Mouse (Mus musculus) T-helper 17 cell (primary cell): Measurements from ENCODE around the gene Fam174b.

ENCODE experiments used
- in situ Hi-C, 2 experiments: fragments of 300-600 bp; cut with MboI, MseI; formaldehyde crosslinking; loops; 1 replicate in 1 of 2; 2 replicates in 1 of 2; pipeline ENCODE4 v1.15.1; 2025; ENCODE audit warnings: high pct_unique_total_duplicates in 2 of 2

Fam174b gene

GRCm38 (mm10) chr7:73749339-73749738, 9.2 kb downstream of the Fam174b start:
- in situ Hi-C loops: loop anchor here in 1 of 2 experiments (5.0 kb wide), 1 partner anchor 92 kb away; no protein-coding TSS in a partner anchor

GRCm38 (mm10) chr7:73749983-73750382, 9.9 kb downstream of the Fam174b start:
- in situ Hi-C loops: loop anchor here in 1 of 2 experiments (5.0 kb wide), 1 partner anchor 93 kb away; no protein-coding TSS in a partner anchor

- in situ Hi-C loops: no loop called here
Observed at GRCm38 (mm10) chr7:73753598-73753997, 13.5 kb downstream of the Fam174b start.

GRCm38 (mm10) chr7:73755377-73756110, 15.4 kb downstream of the Fam174b start:
- in situ Hi-C loops: no loop called here

GRCm38 (mm10) chr7:73761691-73762189, 21.6 kb downstream of the Fam174b start:
- in situ Hi-C loops: no loop called here

- in situ Hi-C loops: no loop called here
Observed at GRCm38 (mm10) chr7:73764679-73765078, 24.6 kb downstream of the Fam174b start.

GRCm38 (mm10) chr7:73765186-73765903, 25.2 kb downstream of the Fam174b start:
- in situ Hi-C loops: no loop called here

GRCm38 (mm10) chr7:73769224-73769623, 29.1 kb downstream of the Fam174b start:
- in situ Hi-C loops: no loop called here

- in situ Hi-C loops: no loop called here
Observed at GRCm38 (mm10) chr7:73771384-73772274, 31.5 kb downstream of the Fam174b start.

- in situ Hi-C loops: no loop called here
Observed at GRCm38 (mm10) chr7:73772275-73772765, 32.2 kb downstream of the Fam174b start.

GRCm38 (mm10) chr7:73774781-73775180, 34.7 kb downstream of the Fam174b start:
- in situ Hi-C loops: no loop called here

- in situ Hi-C loops: no loop called here
Observed at GRCm38 (mm10) chr7:73777777-73778176, 37.7 kb downstream of the Fam174b start.

GRCm38 (mm10) chr7:73784736-73785428, 44.8 kb downstream of the Fam174b start:
- in situ Hi-C loops: no loop called here

- in situ Hi-C loops: no loop called here
Observed at GRCm38 (mm10) chr7:73785815-73786214, 45.7 kb downstream of the Fam174b start.

GRCm38 (mm10) chr7:73787513-73787912, 47.4 kb downstream of the Fam174b start:
- in situ Hi-C loops: no loop called here

GRCm38 (mm10) chr7:73791096-73791495, 51.0 kb downstream of the Fam174b start:
- in situ Hi-C loops: no loop called here

- in situ Hi-C loops: no loop called here
Observed at GRCm38 (mm10) chr7:73792155-73792554, 52.1 kb downstream of the Fam174b start.

- in situ Hi-C loops: no loop called here
Observed at GRCm38 (mm10) chr7:73792641-73793040, 52.5 kb downstream of the Fam174b start.

GRCm38 (mm10) chr7:73809261-73809660, 69.2 kb downstream of the Fam174b start:
- in situ Hi-C loops: no loop called here

- in situ Hi-C loops: loop anchor here in 1 of 2 experiments (10.0 kb wide), 1 partner anchor 157 kb away; no protein-coding TSS in a partner anchor
Observed at GRCm38 (mm10) chr7:73811439-73811838, 71.3 kb downstream of the Fam174b start.

- in situ Hi-C loops: loop anchor here in 1 of 2 experiments (10.0 kb wide), 1 partner anchor 157 kb away; no protein-coding TSS in a partner anchor
Observed at GRCm38 (mm10) chr7:73812176-73812575, 72.1 kb downstream of the Fam174b start.
